Mouse (Mus musculus) spleen, embryonic (tissue): Measurements from ENCODE around the gene Fam189a2.

Experiments used
- CTCF ChIA-PET: fragments of 350-600 bp; sonication (Branson Sonifier 250); formaldehyde crosslinking; loops from one replicate; lab custom pipeline; 2022; lab: Charles Lee

Gene Fam189a2

GRCm38 (mm10) chr19:23972881-23973649 lies 57.8 kb downstream of the Fam189a2 start:
- CTCF ChIA-PET, result no interaction called here

DNA sequence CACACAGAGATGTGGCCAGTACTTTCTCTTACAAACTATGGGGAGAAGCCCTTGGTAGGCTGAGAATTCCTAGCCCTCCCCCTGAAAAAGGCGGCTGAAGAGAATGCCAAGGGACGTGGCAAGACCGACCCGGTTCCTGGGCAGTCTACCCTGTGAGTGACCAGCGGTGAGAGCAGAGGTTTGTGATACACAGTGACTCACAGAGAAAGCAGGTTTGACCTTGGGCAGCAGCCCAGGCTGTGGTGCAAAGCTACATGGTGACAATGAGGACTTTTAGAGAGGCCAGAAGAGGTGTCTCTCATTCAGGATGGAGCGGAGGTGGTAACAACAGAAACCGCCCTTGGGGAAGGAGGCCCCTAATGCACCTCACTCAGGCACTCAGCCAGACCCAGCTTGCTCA lies 59.4 kb downstream of the Fam189a2 start:
- CTCF ChIA-PET, result no interaction called here

- CTCF ChIA-PET, result no interaction called here
Measured at GRCm38 (mm10) chr19:23970374-23970773, 60.4 kb downstream of the Fam189a2 start.

DNA sequence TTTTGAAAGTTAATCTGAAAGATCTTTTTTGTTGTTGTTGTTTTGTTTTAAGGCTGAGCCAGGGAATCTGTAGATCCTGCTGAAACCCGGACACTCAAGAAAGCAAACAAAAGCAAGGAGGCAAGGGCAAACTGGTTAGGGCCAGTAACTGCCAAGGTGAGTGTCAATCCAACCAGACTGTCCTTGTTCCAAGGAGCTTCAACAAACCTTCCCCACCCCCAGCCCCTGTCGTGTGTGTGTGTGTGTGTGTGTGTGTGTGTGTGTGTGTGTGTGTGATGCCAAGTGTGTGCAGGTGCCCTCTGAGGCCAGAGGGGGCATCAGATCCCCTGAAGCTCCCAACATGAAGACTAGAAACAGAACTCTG lies 62.0 kb downstream of the Fam189a2 start:
- CTCF ChIA-PET, result no interaction called here

- CTCF ChIA-PET, result no interaction called here
Measured at GRCm38 (mm10) chr19:23968125-23968861, 62.5 kb downstream of the Fam189a2 start.

DNA sequence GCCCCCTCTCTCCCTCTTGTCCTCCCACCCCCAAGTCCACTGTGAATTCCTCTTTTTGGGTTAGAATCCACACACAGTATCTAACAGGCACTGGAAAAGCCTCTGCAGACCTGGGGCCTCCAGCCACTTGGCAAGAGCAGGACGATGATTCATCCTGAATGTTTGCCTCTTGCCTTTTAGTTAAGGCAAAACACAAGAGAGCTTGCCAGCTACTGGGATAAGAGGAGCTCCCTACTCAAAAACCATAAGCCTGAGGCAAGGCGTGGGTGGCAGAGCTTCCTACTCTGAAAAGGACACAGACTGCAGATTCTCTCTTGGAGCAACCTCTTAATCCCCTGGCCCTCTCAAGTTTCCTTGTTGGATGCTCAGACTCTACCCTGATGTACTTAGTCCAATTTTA lies 63.7 kb downstream of the Fam189a2 start:
- CTCF ChIA-PET, result no interaction called here

DNA sequence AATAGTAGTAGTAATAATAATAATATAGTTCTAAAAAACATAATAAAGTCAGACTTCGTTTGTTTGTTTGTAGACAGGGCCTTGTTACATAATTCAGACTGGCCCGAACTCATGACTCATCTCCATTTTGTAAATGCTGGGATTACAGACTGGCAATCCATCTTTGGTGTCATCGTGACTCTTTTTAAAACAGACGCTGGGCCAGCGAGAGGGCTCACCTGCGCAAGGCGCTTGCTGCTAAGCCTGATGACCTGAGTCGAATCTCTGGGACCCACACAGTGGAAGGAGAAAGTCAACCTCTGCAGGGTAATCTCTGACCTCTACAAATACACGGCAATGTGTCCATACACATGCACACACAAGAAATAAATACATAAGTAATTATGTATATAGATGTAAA lies 64.4 kb downstream of the Fam189a2 start:
- CTCF ChIA-PET, result no interaction called here

DNA sequence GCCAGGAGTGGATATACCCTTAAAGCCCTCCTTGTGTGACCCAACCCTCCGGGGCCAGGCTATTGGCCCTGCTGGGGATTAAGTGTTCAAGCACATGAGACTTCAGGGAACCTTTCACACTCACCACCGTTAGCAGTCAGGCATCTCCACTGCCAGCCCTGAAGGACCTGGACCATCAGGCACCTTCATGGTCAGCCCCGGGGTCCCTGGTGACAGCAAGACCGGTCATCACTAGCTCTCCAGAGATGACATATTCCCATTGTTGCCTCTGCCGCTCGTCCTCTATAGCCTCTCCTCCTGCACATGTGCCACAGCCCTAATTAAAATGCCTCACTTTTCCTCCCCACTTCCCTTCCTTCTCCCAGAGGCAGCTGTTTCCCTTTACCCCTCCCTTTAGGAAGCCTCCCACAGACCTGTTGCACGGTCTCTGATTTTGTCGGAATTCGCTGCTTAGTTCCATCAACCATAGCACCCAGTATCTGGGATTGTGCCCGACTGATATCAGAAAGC lies 66.4 kb downstream of the Fam189a2 start:
- CTCF ChIA-PET, result no interaction called here

DNA sequence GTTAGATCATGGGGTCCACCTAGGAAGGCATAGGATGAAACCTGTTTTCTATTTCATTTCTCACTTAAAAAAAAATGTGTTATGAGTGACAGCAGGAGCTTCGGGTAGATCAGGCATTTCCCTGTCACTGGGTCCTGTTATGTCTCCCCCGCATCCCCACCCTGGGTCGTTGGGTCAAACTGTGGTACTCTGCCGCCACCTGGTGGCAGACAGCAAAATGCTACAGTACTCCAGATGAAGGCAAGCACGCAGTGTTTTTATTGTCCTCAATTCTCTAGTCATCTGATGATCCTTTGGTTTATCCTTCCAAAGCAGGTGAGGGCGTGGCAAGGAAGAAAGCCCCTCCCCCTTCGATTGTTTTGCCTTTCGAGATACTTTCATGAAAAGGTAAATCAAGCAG lies 69.3 kb downstream of the Fam189a2 start:
- CTCF ChIA-PET, result no interaction called here

DNA sequence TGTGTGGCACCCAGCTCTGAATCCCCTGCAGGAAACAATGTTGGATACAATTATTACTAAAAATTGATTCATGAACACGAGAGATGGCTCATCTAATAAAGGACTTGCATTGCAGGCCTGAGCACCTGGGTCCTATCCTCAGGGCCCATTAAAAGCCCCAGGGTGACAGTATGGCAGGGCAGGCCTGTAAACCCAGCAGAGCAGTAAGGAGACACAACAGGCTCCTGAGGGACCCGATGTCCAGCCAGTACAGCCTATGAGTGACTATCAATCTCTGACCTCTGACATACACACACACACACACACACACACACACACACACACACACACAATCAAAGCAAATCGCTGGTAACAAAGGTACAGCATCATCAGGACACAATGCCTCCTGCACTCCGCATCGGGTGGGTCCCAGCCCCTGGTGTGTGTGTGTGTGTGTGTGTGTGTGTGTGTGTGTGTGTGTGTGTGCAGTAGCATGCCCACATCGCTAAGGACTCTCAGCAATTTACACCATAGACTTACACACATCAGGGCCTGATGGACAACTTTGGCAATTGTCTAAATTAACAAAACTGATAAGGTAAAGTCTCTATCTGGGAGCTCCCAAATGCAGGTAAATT lies 69.9 kb downstream of the Fam189a2 start:
- CTCF ChIA-PET, result no interaction called here

- CTCF ChIA-PET, result interaction anchor here (0.7 kb wide), 1 partner anchor 91 kb away, joined by 3 read pairs; no protein-coding TSS in a partner anchor
Measured at GRCm38 (mm10) chr19:23960275-23960674, 70.5 kb downstream of the Fam189a2 start.

- CTCF ChIA-PET, result interaction anchor here (0.7 kb wide), 1 partner anchor 91 kb away, joined by 3 read pairs; no protein-coding TSS in a partner anchor
Measured at GRCm38 (mm10) chr19:23959870-23960269, 70.9 kb downstream of the Fam189a2 start.

GRCm38 (mm10) chr19:23958925-23959324 lies 71.9 kb downstream of the Fam189a2 start:
- CTCF ChIA-PET, result no interaction called here

GRCm38 (mm10) chr19:23957563-23957962 lies 73.3 kb downstream of the Fam189a2 start:
- CTCF ChIA-PET, result no interaction called here

DNA sequence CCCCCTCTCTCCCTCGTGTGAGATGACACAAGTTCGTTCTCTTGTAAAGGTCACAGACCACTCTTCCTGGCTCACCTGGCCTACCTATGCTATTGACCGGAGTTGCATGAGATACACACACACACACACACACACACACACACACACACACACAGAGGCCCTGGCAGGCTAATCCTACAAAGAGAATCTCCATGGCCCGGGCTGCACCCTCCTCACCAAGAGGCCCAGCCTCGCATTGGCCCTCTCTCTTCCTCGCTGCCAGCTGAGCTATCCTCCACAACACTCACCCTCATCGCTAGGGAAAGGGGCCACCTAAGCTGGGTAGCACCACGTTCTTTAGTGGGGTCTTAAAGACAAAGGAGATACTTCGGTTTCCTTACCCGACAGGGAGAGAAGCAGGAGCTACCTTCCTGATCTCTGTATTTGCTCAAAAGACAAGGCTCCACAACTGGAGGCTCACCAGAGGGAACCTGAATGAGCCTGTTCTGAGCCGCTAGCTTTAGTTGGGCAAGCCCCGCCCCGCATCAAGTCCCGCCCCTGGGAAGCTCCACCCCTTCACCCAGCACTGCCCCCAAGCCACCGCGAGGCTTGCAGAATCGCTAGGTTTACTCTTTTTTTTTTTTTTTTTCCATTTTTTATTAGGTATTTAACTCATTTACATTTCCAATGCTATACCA lies 74.4 kb downstream of the Fam189a2 start:
- CTCF ChIA-PET, result no interaction called here

DNA sequence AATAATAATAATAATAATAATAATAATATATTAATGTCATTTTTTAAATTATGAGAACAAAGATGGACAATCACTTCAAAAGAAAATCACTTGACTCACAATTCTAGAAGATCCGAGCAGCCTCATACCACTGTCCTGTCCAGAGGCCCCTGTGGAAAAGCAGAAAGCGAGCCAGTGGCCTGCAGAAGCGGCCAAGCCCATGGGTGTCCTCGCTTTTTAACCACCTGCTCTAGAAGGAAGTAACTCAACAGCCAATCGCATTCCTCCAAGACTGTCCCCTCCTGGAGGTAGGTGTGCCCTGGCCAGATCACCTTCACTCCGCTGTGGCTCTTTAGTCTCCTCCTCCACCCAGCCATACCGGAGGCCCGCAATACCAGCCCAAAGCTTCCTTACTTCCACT lies 75.4 kb downstream of the Fam189a2 start:
- CTCF ChIA-PET, result no interaction called here

DNA sequence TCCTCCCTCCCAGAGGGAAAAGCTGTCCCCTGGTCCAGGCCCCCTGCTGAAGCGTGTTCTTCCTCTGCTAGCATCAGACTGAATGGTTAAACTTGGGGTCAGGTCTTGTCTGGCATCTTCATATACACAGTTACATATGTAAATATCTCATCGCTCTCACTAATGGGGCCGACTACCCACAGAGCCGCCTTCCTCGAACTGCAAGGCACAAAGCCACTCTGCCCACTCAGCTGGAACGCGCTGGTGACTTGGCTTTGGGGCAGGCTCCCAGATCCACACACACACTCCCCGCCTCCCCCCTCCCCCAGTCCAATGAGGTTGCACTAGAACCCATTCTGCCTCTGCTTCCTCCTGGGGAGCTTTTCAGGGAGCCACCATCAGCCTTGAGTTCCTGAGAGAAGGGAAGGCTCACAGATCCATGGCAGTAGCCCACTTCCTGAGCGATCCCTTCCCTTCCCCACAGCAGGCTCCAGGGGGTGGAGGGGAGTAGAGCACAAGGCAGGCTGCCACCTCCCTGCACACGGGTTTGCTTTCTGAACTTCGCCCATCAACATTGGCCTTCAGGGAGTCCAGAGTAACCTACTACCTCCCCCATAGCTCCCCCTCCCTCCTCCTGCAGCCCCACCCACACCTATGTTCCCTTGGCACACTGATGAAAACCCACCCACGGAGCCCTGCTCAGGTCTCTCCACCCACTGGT lies 82.4 kb downstream of the Fam189a2 start:
- CTCF ChIA-PET, result no interaction called here

GRCm38 (mm10) chr19:23947871-23948270 lies 82.9 kb downstream of the Fam189a2 start:
- CTCF ChIA-PET, result no interaction called here

DNA sequence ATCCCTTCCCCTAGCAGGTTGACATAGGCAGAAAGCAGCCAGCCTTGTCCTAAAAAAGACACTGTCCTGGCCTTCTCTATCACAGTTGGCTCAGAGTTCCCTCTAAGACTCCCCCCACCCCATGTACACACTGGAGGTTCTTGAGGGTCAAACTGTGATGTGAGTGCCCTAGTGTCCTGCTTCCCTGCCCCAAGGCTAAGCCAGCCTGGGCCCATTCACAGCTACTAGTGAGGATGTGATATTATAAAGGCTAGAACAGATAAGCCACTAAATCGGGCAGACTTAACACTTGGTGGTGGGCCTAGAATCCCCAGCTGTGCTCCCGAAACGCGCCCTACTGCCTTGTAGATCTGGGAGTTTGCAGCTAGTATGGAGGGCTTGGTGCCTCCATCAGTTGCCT lies 84.1 kb downstream of the Fam189a2 start:
- CTCF ChIA-PET, result no interaction called here

DNA sequence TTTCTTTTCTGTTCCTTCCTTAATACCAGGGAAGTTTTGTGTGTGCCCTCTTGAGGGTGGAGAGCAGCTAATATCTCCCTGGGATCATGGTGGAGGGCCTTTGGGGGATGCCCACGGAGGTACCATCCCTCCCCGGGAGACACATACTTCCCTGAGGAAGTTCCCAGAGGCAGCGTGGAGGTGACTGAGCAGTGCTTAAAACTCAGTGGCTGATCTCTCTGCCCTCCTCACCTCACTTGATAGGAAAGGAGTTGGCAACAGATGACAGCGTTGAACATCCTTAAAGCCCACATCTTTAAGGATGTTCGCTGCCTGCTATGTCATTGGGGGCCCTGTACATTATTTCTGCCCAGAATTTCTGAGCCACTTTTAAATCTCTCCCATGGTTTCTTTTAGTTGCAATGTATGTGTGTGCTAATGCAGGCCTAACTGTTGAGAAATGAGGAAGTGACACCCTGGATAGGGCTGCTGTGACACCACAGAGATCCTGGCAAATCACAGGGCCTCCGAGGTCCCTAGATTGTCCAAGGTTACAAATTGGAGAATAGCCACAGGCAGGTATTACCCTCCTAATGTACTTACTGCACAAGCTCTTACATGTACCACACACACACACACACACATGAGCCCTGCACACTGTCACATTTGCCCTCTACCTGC lies 84.7 kb downstream of the Fam189a2 start:
- CTCF ChIA-PET, result no interaction called here

GRCm38 (mm10) chr19:23942886-23943285 lies 87.9 kb downstream of the Fam189a2 start:
- CTCF ChIA-PET, result no interaction called here
